Mouse (Mus musculus) embryonic facial prominence, embryonic 10.5 days (tissue): ENCODE results near the gene Piwil4. TPM values are rescaled to one million over a fixed set of nuclear protein-coding genes. Genes with fewer than 3 reads are reported as not detected.
A peak's percentile ranks its signal among the peaks of the same experiment; 100 is the strongest.
"Not testable (repeated sequence)": the region's sequence is repeated elsewhere in the genome, so short reads cannot be mapped to it uniquely, and the experiment has no call there.

Source experiments
- DNase-seq: peaks from one replicate; pipeline ENCODE4 v3.0.0-alpha.2; 2017; ENCODE audit warnings: low spot score
- H3K27ac ChIP-seq: fragments of 300-500 bp; sonication (generic); replicated peaks from 2 replicates; pipeline ENCODE4 v1.5.1; 2016; ENCODE audit warnings: mild to moderate bottlenecking
- H3K27me3 ChIP-seq: fragments of 300-500 bp; sonication (generic); replicated peaks from 2 replicates; pipeline ENCODE4 v1.6.1; 2016; ENCODE audit warnings: low read depth, mild to moderate bottlenecking; ENCODE audit not compliant: poor library complexity, severe bottlenecking
- H3K36me3 ChIP-seq: fragments of 300-500 bp; sonication (generic); replicated peaks from 2 replicates; pipeline ENCODE4 v1.6.1; 2016; ENCODE audit warnings: mild to moderate bottlenecking, moderate library complexity
- H3K4me1 ChIP-seq: fragments of 300-500 bp; sonication (generic); 2 replicates; pipeline ENCODE4 v1.6.1; 2016
- H3K4me3 ChIP-seq: fragments of 300-500 bp; sonication (generic); 2 replicates; pipeline ENCODE4 v1.5.1; 2016; ENCODE audit warnings: mild to moderate bottlenecking, moderate library complexity
- H3K9me3 ChIP-seq: fragments of 300-500 bp; sonication (generic); 2 replicates; pipeline ENCODE4 v1.6.1; 2016; ENCODE audit warnings: mild to moderate bottlenecking
- WGBS: fragments of 180-500 bp; shearing (Covaris S2); methylation state at CpG from one replicate; pipeline ENCODE4 v1.1.7; 2016; 5-methylcytosine and 5-hydroxymethylcytosine counted together
- polyA plus RNA-seq: library from polyadenylated mRNA; unstranded; fragments of >200 nt; fragmentation: Nextera tagmentation; extraction: Ambion mirVana; gene quantifications from 2 replicates; pipeline ENCODE4 v1.2.1, GENCODE M21; 2016

Gene Piwil4
- polyA plus RNA-seq, 1 experiment from 2014 or later = not detected

DNA sequence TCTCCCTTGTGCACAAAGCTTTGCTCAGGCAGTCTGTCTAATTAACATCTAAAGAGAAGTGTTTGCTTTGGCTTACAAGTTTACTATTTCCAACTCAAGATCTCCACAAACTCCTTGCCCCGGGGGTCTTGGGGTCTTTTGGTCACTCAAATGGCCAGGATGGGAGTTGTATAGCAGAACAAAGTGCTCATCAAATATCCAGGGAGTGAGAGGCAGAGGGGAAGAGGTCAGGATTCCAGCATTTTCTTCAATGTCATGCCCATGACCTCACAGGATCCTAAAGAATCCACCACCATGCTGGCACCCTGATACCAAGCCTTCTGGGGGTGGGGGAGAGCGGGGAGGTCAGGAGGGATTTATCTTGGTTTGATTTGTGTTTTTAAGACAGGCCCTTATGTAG, 59.9 kb downstream of the Piwil4 start:
- no peak overlapping the region for H3K4me3 ChIP-seq
- H3K36me3 ChIP-seq = no peaks in the 10 kb centered on the region
- H3K27ac ChIP-seq = no peak overlapping the region
- 61% methylated on average over 2 of the region's 2 CpGs for WGBS
- peaks cover 6% of the 10 kb centered on the region; the same call in 1 of the 2 replicates for H3K9me3 ChIP-seq
- peaks cover 39% of the 10 kb centered on the region for H3K4me1 ChIP-seq
- no peak for DNase-seq
- H3K27me3 ChIP-seq = no peaks in the 10 kb centered on the region

DNA sequence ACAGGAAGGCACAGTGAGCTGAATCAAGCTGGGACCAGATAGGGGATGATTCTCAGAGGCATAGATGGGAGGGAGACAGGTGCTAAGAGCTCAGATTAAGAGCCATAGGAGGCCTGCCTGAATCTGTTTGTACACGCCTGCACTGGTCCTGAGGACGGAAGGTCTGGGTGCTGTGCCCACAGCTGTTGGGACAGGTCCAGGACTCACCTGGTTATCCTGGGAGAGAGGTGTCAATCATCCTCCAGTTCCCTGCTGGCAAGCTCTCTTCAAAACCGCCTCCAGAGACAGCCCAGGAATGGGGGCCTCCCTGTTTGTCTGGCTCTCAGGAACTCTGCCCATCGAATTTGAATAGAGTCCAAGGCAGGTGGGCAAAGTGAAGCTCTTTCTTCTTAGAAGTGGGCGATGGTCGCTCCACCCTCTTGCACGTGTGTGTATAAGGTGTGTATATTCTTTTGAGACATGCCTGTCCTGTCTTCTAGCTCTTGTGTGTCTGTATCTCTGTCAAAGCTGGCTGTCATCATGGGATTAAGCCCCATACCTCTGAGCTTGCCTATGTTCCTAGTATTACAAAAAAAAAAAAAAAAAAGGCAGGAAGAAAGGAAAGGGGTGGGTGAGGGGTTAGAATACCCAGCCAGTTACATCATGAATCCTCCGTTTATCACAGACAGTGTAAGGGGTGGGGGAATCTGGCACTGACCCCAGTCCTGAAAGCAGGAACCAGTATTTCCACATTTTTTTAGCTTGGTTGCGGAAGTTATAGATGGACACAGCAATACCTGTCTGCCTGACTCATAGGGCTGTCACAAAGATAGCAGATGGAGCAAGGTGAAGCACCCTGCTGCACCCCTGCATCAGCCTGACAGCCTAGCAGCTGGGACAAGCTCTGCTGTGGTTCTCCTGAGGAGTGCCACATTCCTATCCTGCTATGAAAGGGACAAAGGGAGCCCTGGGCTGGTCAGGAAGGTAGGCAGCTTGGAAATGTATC, 64.5 kb downstream of the Piwil4 start:
- Histone ChIP-seq H3K4me1 (peaks cover 45% of the 10 kb centered on the region), H3K36me3 (no peaks in the 10 kb centered on the region), H3K27me3 (no peaks in the 10 kb centered on the region), H3K27ac (peak overlapping the region; percentile 61), H3K4me3 (no peak overlapping the region), H3K9me3 (peaks cover 6% of the 10 kb centered on the region; the same call in 1 of the 2 replicates)
- 56% methylated on average over 9 of the region's 9 CpGs for WGBS
- DNase-seq = peak; percentile 35

DNA sequence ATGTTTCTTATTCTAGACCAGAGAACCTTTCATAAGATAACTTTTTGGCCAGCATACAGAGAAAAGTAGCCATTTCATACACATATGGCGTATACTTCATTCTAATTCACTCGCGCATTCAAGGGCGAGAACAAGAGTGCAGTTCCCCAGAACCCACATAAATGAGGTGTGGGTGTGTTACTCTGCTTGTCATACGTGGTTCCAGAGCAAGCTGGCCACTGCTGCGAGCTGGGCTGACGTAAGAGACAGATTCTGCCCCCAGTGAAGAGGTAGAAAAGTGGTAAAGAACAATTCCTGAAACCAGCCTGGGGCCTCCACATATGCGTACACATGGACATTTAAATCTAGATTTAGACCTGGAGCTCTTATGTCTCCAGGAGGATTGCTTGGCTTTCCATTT, 66.0 kb downstream of the Piwil4 start:
- Histone ChIP-seq H3K4me1 (peaks cover 42% of the 10 kb centered on the region), H3K4me3 (no peak overlapping the region), H3K27me3 (no peaks in the 10 kb centered on the region), H3K36me3 (no peaks in the 10 kb centered on the region), H3K9me3 (peaks cover 6% of the 10 kb centered on the region; the same call in 1 of the 2 replicates), H3K27ac (no peak overlapping the region)
- DNase-seq = no peak
- 93% methylated on average over 8 of the region's 8 CpGs for WGBS

DNA sequence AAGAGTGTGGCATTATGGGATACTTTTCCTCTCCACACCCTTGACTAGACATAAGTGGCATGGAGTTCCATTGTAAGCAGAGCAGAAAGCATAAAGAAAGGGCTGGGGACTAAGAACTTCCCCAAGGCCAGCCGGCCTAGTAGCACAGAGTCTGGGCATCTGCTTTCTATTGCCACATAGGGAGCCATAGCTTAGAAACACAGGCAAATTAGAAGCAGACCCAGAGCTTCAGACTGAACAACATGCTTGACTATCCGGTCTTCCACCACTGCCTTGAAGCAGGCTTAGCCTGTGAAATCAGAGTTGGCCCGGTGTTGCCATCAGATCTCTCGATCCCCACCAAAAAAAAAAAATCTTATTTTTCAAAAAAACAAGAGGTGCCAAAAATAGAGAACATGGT, 67.4 kb downstream of the Piwil4 start:
- 56% methylated on average over 4 of the region's 4 CpGs for WGBS
- Histone ChIP-seq H3K27me3 (no peaks in the 10 kb centered on the region), H3K4me1 (peaks cover 42% of the 10 kb centered on the region), H3K27ac (peak overlapping the region; percentile 72), H3K4me3 (no peak overlapping the region), H3K36me3 (no peaks in the 10 kb centered on the region), H3K9me3 (no peaks in the 10 kb centered on the region)
- DNase-seq = peak; percentile 56

DNA sequence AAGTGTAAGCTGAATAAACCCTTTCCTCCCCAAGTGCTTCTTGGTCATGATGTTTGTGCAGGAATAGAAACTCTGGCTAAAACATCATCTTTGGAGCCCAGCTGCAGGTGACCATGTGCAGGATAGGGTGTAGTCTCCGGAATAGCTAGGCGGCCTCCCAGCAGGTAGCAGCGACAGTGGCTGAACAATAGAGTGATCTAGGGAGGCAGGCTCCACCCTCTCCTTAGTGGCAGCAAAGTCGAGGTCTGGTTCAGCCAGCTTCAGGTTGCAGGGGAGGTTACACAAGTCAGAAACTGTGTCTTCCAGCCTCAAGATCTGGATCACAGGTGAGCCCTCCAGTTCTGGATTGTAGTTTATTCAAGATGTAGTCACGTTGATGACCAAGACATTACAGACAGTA, 68.6 kb downstream of the Piwil4 start:
- H3K27me3 ChIP-seq, DNase-seq, H3K27ac ChIP-seq, H3K36me3 ChIP-seq, H3K4me3 ChIP-seq, H3K9me3 ChIP-seq: not testable (repeated sequence)
- WGBS = 48% methylated on average over 5 of the region's 5 CpGs
- peaks cover 34% of the 10 kb centered on the region for H3K4me1 ChIP-seq

DNA sequence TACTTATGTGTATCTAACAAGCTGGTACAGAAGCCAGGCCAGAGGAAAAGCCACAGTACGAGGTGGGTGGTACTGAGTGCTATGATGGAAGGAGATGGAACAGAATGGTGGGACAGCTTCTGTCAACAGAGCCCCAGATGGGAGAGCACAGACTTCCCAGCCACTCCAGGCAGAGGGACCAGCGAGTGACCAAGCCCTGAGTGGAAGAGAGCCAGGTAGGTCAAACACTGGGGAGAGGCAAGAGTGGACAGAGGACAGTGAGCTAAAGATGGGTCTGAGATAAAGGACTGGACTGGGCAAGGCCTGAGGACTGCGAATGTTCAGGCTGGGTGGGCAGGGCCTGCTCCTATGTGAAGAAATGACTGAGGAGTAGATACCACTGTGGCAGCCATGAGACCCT, 72.2 kb downstream of the Piwil4 start:
- Histone ChIP-seq H3K27ac (no peak overlapping the region), H3K36me3 (no peaks in the 10 kb centered on the region), H3K4me3 (no peak overlapping the region), H3K4me1 (peaks cover 7% of the 10 kb centered on the region), H3K9me3 (no peaks in the 10 kb centered on the region), H3K27me3 (no peaks in the 10 kb centered on the region)
- WGBS = 86% methylated on average over 3 of the region's 3 CpGs
- no peak for DNase-seq

DNA sequence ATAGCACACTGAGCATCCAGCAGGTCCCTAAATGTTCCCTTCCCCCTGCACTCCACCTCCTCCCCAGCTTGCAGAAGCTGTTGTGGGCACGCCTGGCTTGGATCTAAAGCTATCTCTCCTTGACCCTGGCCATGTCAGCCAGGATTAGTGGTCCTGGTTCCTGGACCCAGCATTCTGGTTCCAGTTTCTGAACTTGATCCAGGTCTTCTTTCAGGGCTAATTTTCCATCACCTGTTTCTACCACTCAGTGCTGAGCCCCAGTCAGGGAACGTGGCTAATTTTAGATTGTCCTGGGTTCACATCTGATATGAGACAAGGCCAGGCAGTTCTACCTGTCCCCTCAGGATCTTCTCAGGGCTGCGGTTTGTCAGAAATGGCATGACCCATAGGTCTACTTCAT, 74.5 kb downstream of the Piwil4 start:
- H3K36me3 ChIP-seq = no peaks in the 10 kb centered on the region
- no peak for DNase-seq
- no peak overlapping the region for H3K4me3 ChIP-seq
- no peaks in the 10 kb centered on the region for H3K27me3 ChIP-seq
- H3K9me3 ChIP-seq = no peaks in the 10 kb centered on the region
- WGBS = 83% methylated on average over 3 of the region's 3 CpGs
- H3K4me1 ChIP-seq = no peaks in the 10 kb centered on the region
- H3K27ac ChIP-seq = no peak overlapping the region

DNA sequence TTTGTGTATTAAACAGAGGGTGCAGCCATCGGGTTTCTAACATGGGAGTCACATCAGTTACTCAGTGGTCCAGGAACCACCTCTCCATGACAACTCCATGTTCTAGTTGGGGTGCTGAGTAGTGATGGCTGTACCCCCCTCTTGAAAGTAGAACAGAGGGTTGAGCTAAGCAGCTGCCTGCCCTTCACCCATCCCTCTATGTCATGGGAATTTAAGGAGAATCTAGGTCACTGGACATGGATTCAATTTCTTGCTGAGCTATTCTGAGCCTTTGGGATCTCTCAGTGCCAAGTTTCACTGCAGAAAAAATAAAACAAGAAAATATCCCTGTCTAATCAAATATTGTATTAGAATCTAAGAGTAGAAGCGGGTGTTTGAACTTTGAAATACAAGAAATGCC, 76.9 kb downstream of the Piwil4 start:
- H3K27me3 ChIP-seq = no peaks in the 10 kb centered on the region
- H3K36me3 ChIP-seq = no peaks in the 10 kb centered on the region
- H3K9me3 ChIP-seq = no peaks in the 10 kb centered on the region
- H3K4me3 ChIP-seq = no peak overlapping the region
- H3K4me1 ChIP-seq = no peaks in the 10 kb centered on the region
- DNase-seq = no peak
- 0 out of 2 replicates have a peak overlapping the region, but pooled peaks have one; percentile 36 for H3K27ac ChIP-seq
- WGBS = 91% methylated on average over 2 of the region's 2 CpGs

DNA sequence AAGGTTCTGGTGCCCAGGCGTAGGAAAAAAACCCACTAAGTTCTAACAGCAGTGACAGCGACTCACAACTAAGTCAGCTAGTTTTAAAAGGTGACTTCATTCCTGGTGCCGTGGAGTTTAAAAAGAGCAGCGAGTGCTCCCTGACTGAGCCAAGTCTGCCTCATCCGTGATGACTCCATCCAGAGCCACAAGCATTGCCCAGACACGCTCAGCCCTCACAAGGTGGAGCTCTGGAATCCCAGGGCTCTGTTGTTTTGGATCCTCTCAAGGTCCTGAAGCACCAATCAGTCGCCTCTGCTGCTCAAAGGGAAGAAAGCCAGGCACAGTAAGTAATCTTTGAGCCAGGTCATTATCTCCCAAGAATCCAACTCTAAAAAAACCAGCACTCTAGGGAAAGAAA, 77.7 kb downstream of the Piwil4 start:
- WGBS = 67% methylated on average over 7 of the region's 7 CpGs
- Histone ChIP-seq H3K27ac (peak overlapping the region; percentile 58; the same call in 1 of the 2 replicates), H3K4me1 (no peaks in the 10 kb centered on the region), H3K9me3 (no peaks in the 10 kb centered on the region), H3K36me3 (no peaks in the 10 kb centered on the region), H3K4me3 (no peak overlapping the region), H3K27me3 (no peaks in the 10 kb centered on the region)
- no peak for DNase-seq

DNA sequence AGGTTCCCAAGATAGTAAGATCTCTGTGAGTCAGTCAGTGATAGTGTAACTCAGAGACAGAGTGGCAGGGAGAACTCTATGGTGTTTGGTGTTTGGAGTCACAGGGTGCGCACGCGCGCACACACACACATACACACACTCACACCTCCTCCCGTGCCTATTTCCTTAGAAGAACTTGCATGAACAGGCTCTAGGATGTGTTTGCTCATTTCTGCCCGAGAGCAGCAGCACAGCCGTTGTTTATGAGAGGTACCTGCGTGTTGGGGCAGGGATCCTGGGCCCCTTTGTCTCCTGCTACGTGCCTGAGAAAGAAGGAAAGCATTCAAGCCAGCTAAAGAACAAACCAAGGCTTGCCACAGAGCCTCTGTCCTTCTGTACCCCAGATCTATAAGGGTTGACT, 78.4 kb downstream of the Piwil4 start:
- WGBS = 82% methylated on average over 9 of the region's 9 CpGs
- no peaks in the 10 kb centered on the region for H3K4me1 ChIP-seq
- H3K36me3 ChIP-seq = no peaks in the 10 kb centered on the region
- H3K27ac ChIP-seq = peak overlapping the region; percentile 58; the same call in 1 of the 2 replicates
- no peaks in the 10 kb centered on the region for H3K27me3 ChIP-seq
- peak; percentile 29 for DNase-seq
- H3K4me3 ChIP-seq = no peak overlapping the region
- H3K9me3 ChIP-seq = no peaks in the 10 kb centered on the region

DNA sequence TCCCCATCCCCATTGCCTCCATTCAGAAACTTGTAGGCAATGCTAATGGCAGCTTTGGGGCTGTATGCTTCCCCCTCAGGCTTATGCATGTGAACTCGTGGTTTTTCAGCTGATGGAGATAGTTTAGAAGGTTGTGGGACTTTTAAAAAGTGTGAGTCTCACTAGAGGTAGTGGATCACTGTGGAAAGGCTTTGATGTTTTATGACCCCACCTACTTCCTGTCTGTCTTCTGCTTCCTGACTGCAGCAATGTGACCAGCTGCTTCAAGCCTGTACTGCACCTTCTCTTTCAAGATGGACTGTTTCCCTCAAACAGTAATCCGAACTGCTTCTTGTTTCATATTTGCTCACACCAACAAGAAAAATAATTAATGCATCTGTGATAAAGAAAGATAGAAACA, 82.6 kb downstream of the Piwil4 start:
- H3K9me3 ChIP-seq = no peaks in the 10 kb centered on the region
- no peak for DNase-seq
- no peak overlapping the region for H3K4me3 ChIP-seq
- 55% methylated on average over 2 of the region's 2 CpGs for WGBS
- no peak overlapping the region for H3K27ac ChIP-seq
- no peaks in the 10 kb centered on the region for H3K27me3 ChIP-seq
- no peaks in the 10 kb centered on the region for H3K4me1 ChIP-seq
- H3K36me3 ChIP-seq = no peaks in the 10 kb centered on the region

DNA sequence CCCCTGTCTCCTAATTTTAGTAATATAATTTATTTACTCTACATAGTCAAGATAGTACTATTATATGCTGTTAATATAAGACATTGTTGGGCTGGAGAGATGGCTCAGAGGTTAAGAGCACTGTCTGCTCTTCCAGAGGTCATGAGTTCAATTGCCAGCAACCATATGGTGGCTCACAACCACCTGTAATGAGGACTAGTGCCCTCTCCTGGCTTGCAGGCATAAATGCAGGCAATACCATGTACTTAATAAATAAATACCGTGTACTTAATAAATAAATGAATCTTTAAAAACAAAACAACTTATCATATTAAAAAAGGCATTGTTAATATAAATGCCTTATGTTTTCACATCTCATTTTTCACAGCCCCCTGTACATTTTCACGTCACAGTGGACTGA, 86.5 kb downstream of the Piwil4 start:
- 79% methylated on average over 2 of the region's 2 CpGs for WGBS
- no peaks in the 10 kb centered on the region for H3K36me3 ChIP-seq
- no peak for DNase-seq
- no peak overlapping the region for H3K27ac ChIP-seq
- H3K27me3 ChIP-seq = no peaks in the 10 kb centered on the region
- no peaks in the 10 kb centered on the region for H3K4me1 ChIP-seq
- H3K4me3 ChIP-seq = no peak overlapping the region
- no peaks in the 10 kb centered on the region for H3K9me3 ChIP-seq

DNA sequence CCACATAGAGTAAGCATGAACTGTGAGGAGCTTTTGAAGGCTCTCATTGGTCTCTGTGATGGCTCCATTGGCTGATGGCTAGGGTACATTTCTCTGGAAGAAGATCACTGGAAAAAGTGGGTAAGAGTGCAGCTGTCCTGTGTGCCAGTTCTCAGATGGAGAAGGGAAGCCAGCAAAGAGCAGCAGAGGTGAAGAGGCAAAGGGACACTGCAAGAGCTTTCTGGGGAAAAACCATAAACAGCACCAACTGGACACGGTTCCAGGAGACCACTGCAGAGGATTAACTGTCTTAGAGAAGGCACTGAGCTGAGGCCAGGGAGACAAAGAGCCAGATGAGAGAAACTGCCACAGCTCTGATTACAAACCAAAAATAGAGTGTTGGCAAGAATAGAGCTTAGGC, 87.8 kb downstream of the Piwil4 start:
- Histone ChIP-seq H3K27ac (no peak overlapping the region), H3K27me3 (no peaks in the 10 kb centered on the region), H3K4me3 (no peak overlapping the region), H3K36me3 (no peaks in the 10 kb centered on the region), H3K9me3 (no peaks in the 10 kb centered on the region), H3K4me1 (no peaks in the 10 kb centered on the region)
- WGBS = 77% methylated on average over 1 of the region's 1 CpGs
- no peak for DNase-seq
